Mouse (Mus musculus): ENCODE data around the gene Baiap3.

- peak; percentile 35 for TF ChIP-seq CTCF (IDR thresholded peaks at IDR 0.05; ENCODE audit: extremely low read depth, insufficient read depth, low read length)
- TF ChIP-seq POLR2A (IDR thresholded peaks at IDR 0.05; ENCODE audit: extremely low read depth, insufficient read depth, low read length), result no peak
These were observed 8.3 kb upstream of the Baiap3 start for GRCm38 (mm10) chr17:25264453-25264852.
